Mouse (Mus musculus): Measurements from ENCODE around the gene Serpinc1.

DNA sequence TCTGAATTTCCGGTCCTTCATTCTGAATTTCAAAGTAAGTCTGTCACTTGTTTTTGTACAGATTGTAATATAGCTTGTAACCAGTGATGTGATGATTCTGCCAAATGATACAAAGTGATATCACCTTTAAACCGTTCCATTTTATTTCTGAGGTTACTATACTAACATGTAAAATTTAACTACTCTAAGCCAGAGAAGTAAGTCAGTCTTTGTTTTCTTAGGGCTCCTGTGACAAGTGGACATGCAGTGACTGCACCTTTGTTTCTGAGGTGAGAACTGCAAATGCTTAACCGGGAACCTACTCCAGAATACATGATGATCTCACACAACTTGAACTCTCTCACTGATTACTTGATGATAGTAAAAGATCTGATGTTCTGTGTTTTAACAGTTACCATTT, 59.6 kb downstream of the Serpinc1 start:
- TF ChIP-seq CTCF (conservative IDR thresholded peaks at IDR 0.05; ENCODE audit: low read length): no peak
- TF ChIP-seq POU5F1 (IDR thresholded peaks at IDR 0.05; ENCODE audit: borderline replicate concordance, low read length): no peak
- no peak for TF ChIP-seq NANOG (IDR thresholded peaks at IDR 0.05; ENCODE audit: borderline replicate concordance, low read length)
